Comparison of ENCODE assay signal across 14 mouse cellular contexts in the genomic region with DNA sequence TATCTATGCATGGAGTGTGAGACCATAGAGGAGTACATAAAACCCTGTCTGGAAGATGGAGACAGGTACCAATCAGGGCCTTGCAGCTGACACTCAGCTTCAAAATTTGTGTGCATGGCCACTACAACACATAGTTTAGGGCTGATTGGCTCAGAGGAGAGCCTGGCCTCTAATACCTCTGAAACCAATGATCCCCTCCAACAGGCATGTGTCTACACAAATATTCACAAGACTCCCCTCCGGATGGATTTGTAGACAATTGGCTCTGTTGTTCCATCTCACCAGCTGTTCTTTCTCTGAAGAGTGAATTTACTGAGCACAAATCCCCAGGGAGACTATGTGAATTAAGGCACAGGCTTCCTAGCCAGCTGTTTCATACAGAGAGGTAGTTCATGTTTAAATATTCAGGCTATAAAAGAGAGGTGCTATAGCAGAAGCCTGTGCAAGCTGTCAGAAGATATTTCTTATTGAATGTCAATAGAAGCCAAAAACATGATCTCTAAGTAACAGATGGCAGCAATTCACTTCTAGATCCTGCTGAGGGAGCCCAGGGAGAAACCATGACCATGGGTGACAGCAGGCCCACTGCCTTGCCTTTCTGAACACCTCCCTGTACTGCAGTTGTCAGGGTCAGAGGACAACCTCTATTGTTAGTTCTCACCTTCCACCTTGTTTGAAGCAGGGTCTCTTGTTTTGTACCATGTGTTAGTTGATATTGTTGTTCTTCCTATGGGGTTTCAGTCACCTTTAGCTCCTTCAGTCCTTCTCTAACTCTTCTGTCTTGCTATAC.
DNase-seq lines count a peak whose midpoint lies in the region; ATAC-seq and TF ChIP-seq lines count a peak whose summit lies in the region.
"Had no signal": no experiment of that assay in that cellular context is flagged by ENCODE, and none has a peak within 500 bp of the region (broad histone marks: within the 10 kb centered on the region; RNA-seq: fewer than 3 reads in every experiment).

No protein-coding gene starts in this region.

- no peaks in the 10 kb centered on the region for H3K36me3 ChIP-seq in hindbrain, postnatal 0 days (ENCODE audit: insufficient read depth, low read length)
- H3K36me3 ChIP-seq in hindbrain, embryonic 13.5 days: no peaks in the 10 kb centered on the region
- no peaks in the 10 kb centered on the region for H3K36me3 ChIP-seq in neural tube, embryonic 13.5 days
- H3K36me3 ChIP-seq: kidney, embryonic 15.5 days; liver, embryonic 13.5 days had no signal

- no peaks in the 10 kb centered on the region for H3K27me3 ChIP-seq in hindbrain, postnatal 0 days (ENCODE audit: insufficient read depth, low read length)
- H3K27me3 ChIP-seq in hindbrain, embryonic 13.5 days: no peaks in the 10 kb centered on the region
- no peaks in the 10 kb centered on the region for H3K27me3 ChIP-seq in neural tube, embryonic 13.5 days
- H3K27me3 ChIP-seq: forebrain, embryonic 13.5 days; kidney, embryonic 15.5 days; liver, embryonic 13.5 days had no signal

- no peak overlapping the region for H3K9ac ChIP-seq in hindbrain, postnatal 0 days (replicated peaks; ENCODE audit: low read length)
- no peak overlapping the region for H3K9ac ChIP-seq in hindbrain, embryonic 13.5 days
- H3K9ac ChIP-seq in neural tube, embryonic 13.5 days: no peak overlapping the region
- H3K9ac ChIP-seq: forebrain, embryonic 13.5 days; kidney, embryonic 15.5 days; liver, embryonic 13.5 days had no signal

- no peak overlapping the region for H3K4me3 ChIP-seq in hindbrain, postnatal 0 days (ENCODE audit: low read length)
- no peak overlapping the region for H3K4me3 ChIP-seq in hindbrain, embryonic 13.5 days
- H3K4me3 ChIP-seq in neural tube, embryonic 13.5 days: no peak overlapping the region
- H3K4me3 ChIP-seq: forebrain, embryonic 13.5 days; kidney, embryonic 15.5 days; liver, embryonic 13.5 days had no signal

- H3K27ac ChIP-seq in hindbrain, postnatal 0 days: no peak overlapping the region
- H3K27ac ChIP-seq in hindbrain, embryonic 13.5 days: no peak overlapping the region
- no peak overlapping the region for H3K27ac ChIP-seq in neural tube, embryonic 13.5 days (replicated peaks)
- H3K27ac ChIP-seq: forebrain, embryonic 13.5 days; kidney, embryonic 15.5 days; liver, embryonic 13.5 days had no signal

- ATAC-seq in hindbrain, postnatal 0 days: no peak
- ATAC-seq in hindbrain, embryonic 13.5 days (ENCODE audit: low FRiP score): no peak
- peak; percentile 59; the same call in 1 of the 2 replicates for ATAC-seq in neural tube, embryonic 13.5 days (ENCODE audit: low read depth)
- no peak for ATAC-seq in monocyte, adult 5-6 weeks (replicated peaks; ENCODE audit: insufficient number of reproducible peaks, low FRiP score, low TSS enrichment, poor library complexity, severe bottlenecking)
- ATAC-seq: forebrain, embryonic 13.5 days had no signal

- no peak overlapping the region for H3K4me2 ChIP-seq in hindbrain, postnatal 0 days (ENCODE audit: low read depth, low read length)
- no peak overlapping the region for H3K4me2 ChIP-seq in hindbrain, embryonic 13.5 days
- no peak overlapping the region for H3K4me2 ChIP-seq in neural tube, embryonic 13.5 days
- H3K4me2 ChIP-seq: forebrain, embryonic 13.5 days; kidney, embryonic 15.5 days; liver, embryonic 13.5 days had no signal

- 33% methylated on average over 1 of the region's 1 CpGs for WGBS in hindbrain, postnatal 0 days
- WGBS in hindbrain, embryonic 13.5 days: 50% methylated on average over 1 of the region's 1 CpGs
- WGBS in neural tube, embryonic 13.5 days: 45% methylated on average over 1 of the region's 1 CpGs

- DNase-seq in embryo, embryonic 11 days: peak; percentile 10
- no peak for DNase-seq in embryo, embryonic 10 days (ENCODE audit: low spot score)
- DNase-seq in hindbrain, postnatal 0 days (ENCODE audit: low spot score): peak; percentile 10
- no peak for DNase-seq in neural tube, embryonic 10.5 days (ENCODE audit: extremely low spot score, low spot score)
- DNase-seq in adrenal gland, adult 8-10 months: no peak
- DNase-seq: adrenal gland, postnatal 14 days; cerebellum, postnatal 10 days; heart, postnatal 36 days; liver, embryonic 13.5 days had no signal

- no peaks in the 10 kb centered on the region for H3K9me3 ChIP-seq in hindbrain, postnatal 0 days (ENCODE audit: low read length)
- H3K9me3 ChIP-seq in hindbrain, embryonic 13.5 days: no peaks in the 10 kb centered on the region
- no peaks in the 10 kb centered on the region for H3K9me3 ChIP-seq in neural tube, embryonic 13.5 days
- H3K9me3 ChIP-seq: forebrain, embryonic 13.5 days; kidney, embryonic 15.5 days; liver, embryonic 13.5 days had no signal

- H3K4me1 ChIP-seq in hindbrain, postnatal 0 days (ENCODE audit: insufficient read depth, low read length): no peaks in the 10 kb centered on the region
- no peaks in the 10 kb centered on the region for H3K4me1 ChIP-seq in hindbrain, embryonic 13.5 days (replicated peaks)
- 0 out of 2 replicates have a peak, but pooled peaks cover 4% of the 10 kb centered on the region for H3K4me1 ChIP-seq in neural tube, embryonic 13.5 days (replicated peaks)
- H3K4me1 ChIP-seq: forebrain, embryonic 13.5 days; kidney, embryonic 15.5 days; liver, embryonic 13.5 days had no signal

- TF ChIP-seq CTCF in hindbrain, postnatal 0 days (IDR thresholded peaks at IDR 0.05; ENCODE audit: low read depth): no peak

Comparison
In these comparisons a context has a peak if more than half of its experiments do, and no peak if none do; other contexts are left out.
1. DNase-seq: peak in embryo, embryonic 11 days (single experiment) and hindbrain, postnatal 0 days (single experiment); none in embryo, embryonic 10 days (single experiment), neural tube, embryonic 10.5 days (single experiment) and adrenal gland, adult 8-10 months (single experiment).